Mouse (Mus musculus): ENCODE results near the gene Kif13a. TPM values are rescaled to one million over a fixed set of nuclear protein-coding genes. Genes with fewer than 3 reads are reported as not detected.
A peak's percentile ranks its signal among the peaks of the same experiment; 100 is the strongest.

The Kif13a gene
- total RNA-seq, 2 experiments from 2014 or later = 109 to 118 TPM

DNA sequence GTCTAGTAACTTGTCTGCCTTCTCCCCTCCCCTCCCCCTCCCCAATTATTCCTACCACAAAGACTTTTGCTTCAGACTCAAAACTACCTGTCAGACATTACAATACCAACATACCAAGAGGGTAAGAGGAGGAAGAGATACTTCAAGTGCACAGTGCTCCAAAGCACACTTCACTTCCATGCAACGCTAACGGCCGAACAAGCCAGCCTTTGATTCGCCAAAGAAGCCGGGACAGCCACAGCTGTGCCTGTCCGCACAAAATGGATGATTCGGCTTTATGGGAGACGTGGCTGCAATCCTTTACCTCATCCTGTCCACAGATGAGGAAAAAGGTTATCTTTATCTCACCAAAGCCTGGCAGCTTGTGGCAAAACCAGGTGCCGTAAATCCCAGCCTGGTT lies 84.2 kb downstream of the Kif13a start:
- DNase-seq (ENCODE audit: low spot score) = no peak
- intact Hi-C loops (cut with DNase I) = no loop called here

DNA sequence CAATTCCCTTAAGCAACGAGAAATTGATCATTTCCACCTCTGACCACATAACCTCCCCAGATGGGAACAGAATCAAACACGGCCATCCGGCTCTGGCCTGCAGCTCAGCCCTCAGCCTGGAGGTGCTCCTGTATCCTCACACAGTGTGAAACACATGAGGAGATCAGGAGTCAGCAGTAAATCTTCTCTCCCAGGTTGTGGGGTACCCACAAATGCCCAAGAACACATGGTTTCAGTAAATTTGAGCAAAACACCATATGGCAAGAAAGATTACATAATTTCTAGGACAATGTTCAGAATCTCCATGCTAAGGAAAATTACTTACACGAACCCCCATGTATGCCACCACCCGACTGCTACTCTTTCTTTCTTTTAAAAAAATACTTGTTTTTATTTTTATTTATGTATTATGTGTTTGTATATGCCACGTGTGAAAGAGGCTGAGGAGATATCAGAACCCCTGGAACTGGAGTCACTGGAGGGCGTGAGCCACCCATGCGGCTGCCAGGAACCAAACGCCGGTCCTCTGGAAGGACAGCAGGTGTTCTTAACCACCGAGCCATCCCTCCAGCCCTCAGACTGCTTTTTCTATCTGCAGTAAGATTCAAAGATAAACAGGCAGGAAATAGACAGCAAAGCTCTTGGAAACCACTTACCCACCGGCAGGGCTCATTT lies 85.0 kb downstream of the Kif13a start:
- no peak for DNase-seq (ENCODE audit: low spot score)
- intact Hi-C loops (cut with DNase I) = loop anchor here (5.0 kb wide), 1 partner anchor 38 kb away; no protein-coding TSS in a partner anchor

DNA sequence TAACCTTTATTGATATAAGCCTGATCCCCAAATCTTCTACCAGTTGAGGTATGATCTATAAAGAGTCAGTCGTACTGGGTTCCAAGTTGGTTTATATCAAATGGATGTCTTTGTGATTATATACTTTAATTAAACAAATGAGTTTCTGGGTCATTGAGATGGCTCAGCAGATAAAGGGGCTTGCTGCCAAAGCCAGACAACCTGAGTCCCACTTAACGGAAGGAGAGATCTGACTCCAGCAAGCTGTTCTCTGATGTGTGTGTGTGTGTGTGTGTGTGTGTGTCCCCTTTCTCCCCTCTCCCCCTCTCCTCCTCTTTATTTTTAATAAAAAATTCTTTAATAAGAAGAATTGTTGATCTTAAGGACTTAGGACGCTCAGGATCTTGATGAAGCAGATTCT lies 86.0 kb downstream of the Kif13a start:
- no peak for DNase-seq (ENCODE audit: low spot score)
- intact Hi-C loops (cut with DNase I) = loop anchor here (5.0 kb wide), 1 partner anchor 39 kb away; no protein-coding TSS in a partner anchor

DNA sequence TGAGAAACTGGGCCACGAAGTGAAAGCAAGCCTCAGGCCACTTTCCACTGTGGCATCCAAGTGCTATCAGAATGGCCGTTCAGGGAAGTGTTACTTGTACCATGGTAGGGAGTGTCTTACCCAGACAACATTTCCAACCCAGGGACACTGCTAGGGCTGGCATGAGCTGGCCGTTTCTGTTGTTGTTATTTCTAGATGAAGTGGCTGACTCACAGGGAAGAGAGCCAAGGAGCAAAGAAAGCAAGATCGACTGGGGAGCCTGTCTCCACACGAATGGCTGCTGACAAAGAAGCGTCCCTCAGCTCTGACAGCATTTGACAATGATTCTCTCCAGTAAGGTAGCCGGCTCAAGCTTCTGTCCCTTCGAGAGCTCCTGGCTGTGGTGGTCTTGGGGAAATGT lies 87.5 kb downstream of the Kif13a start:
- intact Hi-C loops (cut with DNase I) = loop anchor here (5.0 kb wide), 1 partner anchor 40 kb away; no protein-coding TSS in a partner anchor

DNA sequence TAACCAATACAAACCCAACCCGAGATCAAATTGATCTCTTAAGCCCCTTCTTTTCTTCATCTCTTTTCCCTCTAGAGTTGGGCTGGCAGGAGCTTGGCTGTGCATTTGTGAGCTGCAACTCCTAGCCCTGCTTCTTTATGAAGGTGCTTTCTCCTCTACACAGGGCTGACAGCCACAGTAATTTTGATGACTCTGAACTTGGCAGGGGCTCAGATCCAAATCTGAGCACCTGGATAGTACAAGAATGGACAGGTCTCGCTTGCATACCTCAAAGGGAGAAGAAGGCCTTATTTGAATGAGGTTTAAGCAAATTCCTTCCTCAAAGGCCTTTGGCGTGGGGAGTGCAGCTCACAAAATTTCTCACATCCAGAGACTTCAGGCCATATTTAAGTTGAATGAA lies 88.0 kb downstream of the Kif13a start:
- no peak for DNase-seq (ENCODE audit: low spot score)
- intact Hi-C loops (cut with DNase I) = loop anchor here (2.0 to 5.0 kb wide), 2 partner anchors 41 to 87 kb away; partner anchors contain the start of gene Kif13a

More for the DNA sequence above, 87.5 kb downstream of the Kif13a start:
- DNase-seq (ENCODE audit: low spot score) = no peak

DNA sequence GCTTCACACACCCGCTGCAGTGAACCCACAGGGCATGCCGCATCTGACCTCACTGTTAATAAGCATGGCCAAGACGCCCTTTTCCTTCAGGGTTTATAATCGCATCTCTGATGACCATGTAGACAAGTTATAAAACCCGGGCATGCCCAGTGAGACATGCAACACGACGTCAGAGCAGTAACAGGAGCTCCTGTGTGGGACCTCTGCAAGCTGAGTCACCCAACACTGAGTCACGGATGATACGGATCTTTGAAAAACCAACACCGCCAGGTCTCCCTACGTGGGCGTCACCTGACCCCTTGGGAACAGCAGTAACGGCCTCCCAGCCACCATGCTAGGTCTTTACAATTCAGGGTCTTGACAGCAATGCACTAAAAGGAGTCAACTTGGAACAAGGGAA lies 89.0 kb downstream of the Kif13a start:
- no peak for DNase-seq (ENCODE audit: low spot score)
- intact Hi-C loops (cut with DNase I) = loop anchor here (2.0 to 5.0 kb wide), 2 partner anchors 42 to 88 kb away; partner anchors contain the start of gene Kif13a

DNA sequence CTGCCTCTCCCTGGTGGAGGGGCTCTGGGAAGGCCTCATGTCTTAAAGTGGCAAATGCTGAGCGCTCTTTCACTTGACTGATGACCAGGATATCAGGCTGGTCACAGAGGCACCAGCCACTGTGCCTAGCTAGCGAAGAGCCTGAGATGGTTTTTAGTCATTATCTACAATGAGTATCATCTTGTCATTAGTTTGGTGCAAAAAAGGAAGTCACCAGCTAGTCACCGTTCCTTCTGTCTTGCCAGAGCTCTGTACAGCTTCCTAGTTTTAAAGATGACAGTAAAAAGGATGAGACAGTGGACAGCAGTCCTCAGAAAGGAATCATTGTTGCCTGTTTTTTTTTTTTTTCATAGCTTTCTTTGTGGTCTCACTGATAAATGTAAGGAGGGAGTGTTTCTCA lies 90.4 kb downstream of the Kif13a start:
- no peak for DNase-seq (ENCODE audit: low spot score)
- intact Hi-C loops (cut with DNase I) = loop anchor here (1.0 to 5.0 kb wide), 2 partner anchors 33 to 175 kb away; partner anchors contain the start of gene Nhlrc1

DNA sequence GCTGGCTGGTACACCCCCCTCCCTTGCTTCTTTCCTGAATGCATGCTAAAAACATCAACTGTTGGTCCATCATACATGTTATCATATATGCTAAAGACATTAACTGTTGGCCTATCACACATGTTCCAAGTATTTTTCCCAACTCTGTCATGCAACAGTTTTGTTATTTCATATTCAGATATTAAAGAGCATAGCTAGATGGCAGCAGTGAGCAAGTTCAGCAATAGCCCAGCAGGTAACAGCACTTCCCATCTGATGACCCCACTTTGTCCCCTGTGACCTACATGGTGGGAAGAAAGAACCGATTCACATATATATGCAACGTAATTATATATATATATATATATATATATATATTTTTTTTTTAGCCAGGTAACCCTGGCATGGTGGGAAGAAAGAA lies 91.1 kb downstream of the Kif13a start:
- intact Hi-C loops (cut with DNase I) = loop anchor here (5.0 kb wide), 1 partner anchor 34 kb away; no protein-coding TSS in a partner anchor
- DNase-seq (ENCODE audit: low spot score) = no peak

DNA sequence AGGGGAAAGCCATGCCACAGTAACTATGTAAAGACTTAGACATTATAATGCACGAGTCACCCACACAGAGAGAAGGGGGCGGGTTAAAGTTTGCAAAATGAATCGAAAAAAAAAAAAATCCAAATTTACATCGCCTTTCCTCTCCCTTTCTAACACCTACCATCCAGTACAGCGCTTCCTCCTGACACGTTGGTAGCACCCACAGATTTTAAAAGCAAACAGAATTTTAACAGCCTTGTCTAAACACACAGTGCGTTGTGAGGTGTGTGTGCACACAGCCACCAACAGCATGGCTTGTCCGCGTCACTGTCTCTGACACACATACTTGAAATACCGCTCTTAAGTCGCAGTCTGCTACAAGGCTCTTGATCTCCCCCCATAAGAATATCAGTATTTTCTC lies 94.3 kb downstream of the Kif13a start:
- intact Hi-C loops (cut with DNase I) = loop anchor here (5.0 kb wide), 1 partner anchor 37 kb away; no protein-coding TSS in a partner anchor
- no peak for DNase-seq (ENCODE audit: low spot score)

DNA sequence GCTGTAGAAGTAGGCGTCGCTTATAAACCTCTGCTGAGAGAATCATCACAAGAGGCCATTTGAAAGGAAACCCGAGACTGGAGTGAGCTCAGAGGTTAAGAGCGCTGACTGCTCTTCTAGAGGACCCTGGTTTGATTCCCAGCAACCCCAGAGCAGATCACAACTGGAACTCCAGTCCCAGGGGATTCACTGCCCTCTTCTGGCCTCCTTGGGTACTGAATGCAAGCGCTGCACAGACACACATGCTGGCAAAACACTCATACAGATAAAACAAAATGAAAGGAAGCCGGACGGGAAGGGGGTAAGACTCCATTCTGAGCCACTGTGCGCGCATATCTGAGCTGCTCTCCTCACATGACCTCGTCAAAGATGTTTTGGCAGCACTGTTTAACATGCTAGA lies 94.9 kb downstream of the Kif13a start:
- no peak for DNase-seq (ENCODE audit: low spot score)
- intact Hi-C loops (cut with DNase I) = loop anchor here (5.0 kb wide), 1 partner anchor 37 kb away; no protein-coding TSS in a partner anchor

DNA sequence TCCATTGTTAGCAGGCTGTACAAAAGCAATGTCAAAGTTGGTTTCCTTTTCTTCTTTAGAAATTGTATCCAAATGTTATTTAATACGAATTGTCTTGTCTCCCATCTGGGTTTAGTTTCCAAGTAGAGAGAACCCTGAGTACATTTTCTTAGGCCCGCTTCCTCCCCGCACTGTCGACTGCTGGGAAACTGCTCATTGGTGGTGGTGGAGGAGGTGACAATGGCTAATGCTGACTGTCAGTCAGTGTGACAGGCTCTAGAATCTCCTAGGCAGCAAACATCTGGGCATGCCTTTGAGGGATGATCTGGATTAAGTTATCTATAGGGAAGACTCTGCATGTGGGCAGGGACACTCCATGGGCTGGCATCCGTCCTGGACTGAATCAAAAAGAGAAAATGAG lies 96.1 kb downstream of the Kif13a start:
- intact Hi-C loops (cut with DNase I) = no loop called here
- DNase-seq (ENCODE audit: low spot score) = no peak

DNA sequence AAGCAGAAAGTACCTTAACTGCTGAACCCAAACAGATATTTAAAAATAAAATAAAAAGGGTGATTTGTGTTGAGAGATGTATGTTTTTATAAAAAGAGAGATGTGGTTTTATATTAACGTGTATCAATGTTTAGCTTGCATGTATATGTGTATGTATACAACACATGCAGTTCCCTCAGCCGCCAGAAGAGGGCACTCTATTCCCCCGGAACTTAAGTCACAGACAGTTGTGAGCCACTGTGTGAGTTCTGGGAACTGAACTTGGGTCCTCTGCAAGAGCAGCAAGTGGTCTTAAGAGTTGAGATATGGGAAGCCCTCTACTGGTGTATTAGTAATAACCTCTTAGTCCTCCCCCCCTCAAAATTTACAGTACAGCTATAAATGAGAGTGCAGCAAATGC lies 96.7 kb downstream of the Kif13a start:
- no peak for DNase-seq (ENCODE audit: low spot score)
- intact Hi-C loops (cut with DNase I) = no loop called here

DNA sequence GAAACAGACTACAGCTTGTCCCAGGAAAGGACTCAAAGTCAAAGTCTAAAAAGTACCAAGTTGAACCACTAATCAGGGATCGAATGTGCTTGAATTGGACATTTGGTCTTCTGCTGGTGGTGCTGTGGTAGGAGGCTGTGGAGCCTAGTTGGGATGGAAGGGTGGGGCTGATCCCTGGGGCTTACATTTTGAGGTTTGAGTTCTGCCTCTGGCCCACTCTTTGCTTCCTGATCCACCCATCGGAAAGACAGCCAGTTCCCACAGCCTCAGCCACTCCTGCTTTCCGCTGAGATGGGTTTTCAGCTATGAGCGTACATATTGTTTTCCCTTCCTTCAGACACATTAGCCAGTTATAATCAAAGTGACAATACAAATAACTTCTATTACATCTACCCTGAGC lies 106.4 kb downstream of the Kif13a start:
- DNase-seq (ENCODE audit: low spot score) = no peak
- intact Hi-C loops (cut with DNase I) = no loop called here

DNA sequence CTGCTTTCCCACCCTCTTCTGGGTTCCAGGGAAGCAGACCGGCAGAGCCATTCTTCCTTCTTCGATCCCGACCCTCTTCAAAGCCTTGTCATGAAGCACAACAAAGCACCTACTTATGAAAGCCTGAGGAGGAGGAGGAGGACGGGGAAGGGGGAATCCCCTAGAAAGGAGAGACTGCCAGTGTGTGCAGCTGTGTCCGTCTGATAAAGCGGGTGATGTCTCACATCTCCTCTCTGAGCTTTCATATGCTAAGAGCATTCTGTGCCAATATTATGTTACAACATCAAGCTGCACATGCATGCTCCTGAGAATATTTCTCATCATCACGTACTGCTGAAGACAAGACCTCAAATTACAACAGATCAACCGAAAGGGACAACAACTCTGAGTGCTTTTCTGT lies 107.5 kb downstream of the Kif13a start:
- intact Hi-C loops (cut with DNase I) = no loop called here
- no peak for DNase-seq (ENCODE audit: low spot score)

DNA sequence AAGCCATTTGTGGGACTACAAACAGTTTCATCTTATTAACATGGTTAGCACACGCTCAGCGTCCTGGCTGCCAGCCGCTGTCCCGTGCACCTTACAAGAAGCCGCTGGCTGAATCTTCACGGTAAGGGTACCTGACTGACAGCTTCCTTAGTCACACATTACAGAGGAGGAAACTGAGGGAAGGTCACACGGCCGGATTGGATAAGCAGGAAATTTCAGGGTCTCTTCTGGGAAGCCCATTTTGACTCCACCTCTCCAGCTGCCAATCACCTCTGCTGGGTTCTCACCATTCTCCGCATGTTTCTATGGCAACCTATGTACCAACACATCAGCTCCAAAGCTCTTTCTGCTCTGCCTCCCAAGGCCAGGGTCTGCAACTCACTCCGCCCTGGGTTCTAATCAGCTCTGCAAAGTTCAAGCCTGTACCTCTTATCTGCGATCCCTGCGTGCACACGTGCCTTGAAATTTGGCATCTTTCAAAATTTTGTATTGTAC lies 109.9 kb downstream of the Kif13a start:
- no peak for DNase-seq (ENCODE audit: low spot score)
- intact Hi-C loops (cut with DNase I) = no loop called here

DNA sequence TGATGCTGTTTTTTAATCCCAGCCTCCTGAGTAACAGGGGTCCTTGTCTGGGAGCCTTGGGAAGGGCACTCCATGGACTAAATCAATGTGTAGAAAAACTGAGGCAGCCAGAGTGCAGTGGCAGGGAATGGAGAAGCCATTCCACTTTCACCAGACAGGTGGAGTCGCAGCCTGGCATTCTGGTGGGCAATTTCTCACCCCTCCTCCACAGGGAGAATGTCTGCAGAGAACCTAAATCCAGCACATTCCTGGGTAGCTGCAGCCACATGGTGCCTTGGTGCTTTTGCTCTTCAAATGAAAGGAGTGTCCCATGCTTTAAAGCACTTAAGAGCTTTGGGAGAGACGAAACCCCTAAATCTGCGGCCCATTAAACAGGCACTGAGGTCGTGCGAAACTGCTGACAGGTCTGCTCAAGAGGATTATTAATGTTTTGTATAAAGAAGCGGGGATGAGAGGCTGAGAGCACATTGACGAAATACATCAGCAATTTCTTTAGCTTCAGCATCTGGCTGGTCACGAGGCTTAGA lies 110.4 kb downstream of the Kif13a start:
- intact Hi-C loops (cut with DNase I) = no loop called here
- DNase-seq (ENCODE audit: low spot score) = no peak

DNA sequence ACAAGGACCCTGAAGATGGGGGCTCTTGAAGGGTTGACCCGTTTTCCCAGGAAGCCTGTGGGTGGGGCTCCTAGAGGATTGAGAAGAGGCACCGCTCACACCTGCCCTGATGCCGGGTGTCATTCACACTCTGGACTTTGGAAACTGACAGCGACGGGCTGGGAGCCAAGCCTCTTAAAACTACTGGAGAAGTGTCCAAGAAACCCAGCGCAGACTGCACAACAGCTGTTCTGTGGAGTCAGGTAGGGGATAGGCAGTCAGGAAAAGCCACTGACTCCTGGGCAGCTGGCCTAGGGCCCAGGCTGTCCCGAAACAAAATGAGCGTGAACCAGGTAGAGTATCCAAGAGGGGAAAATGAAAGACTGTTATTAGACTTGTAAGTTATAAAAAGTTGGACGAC lies 111.3 kb downstream of the Kif13a start:
- peak; percentile 20 for DNase-seq (ENCODE audit: low spot score)
- intact Hi-C loops (cut with DNase I) = no loop called here

DNA sequence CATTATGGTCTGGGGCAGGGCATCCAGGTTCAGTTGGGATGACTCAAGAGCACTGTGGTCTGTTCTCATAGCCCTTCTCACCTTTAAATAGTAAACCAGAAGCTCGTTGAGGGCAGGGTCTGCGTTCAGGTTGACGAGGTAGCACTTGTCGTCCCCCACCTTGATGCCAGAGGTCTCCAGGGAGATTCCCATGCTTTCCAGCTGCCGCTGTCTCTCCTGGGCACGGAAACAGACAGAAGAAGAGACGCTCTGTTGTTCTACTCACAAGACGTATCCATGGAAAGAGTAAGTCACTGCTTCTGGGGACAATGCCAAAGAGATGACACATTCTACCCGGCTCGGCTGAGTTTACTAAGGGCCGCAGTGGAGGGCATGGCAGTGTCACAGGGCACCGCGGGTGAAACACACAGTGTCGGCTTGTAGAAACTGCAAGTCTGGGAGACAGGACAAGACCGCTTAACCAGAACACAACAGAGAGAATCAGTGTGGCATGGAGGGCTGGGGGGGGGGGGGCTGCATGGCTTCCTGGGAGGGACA lies 117.0 kb downstream of the Kif13a start:
- intact Hi-C loops (cut with DNase I) = no loop called here
- peak; percentile 20 for DNase-seq (ENCODE audit: low spot score)

DNA sequence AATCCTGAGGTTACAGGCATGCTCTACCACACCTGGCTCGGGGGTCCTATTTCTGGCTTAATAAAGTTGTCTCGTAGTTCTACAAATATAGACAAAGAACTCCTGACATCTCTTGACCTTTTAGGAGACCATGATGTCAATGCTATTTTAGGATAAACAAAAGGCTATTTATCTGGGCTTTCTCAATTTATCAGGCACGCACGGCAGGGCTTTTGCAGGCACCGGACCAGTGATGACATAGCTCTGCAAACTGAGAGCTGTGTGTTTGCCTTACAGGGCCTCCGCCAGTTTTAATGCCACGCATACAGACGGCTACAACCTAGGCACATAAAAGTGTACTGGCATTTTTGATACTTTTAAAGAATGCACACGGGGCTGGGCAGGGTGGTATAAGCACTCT lies 118.0 kb downstream of the Kif13a start:
- DNase-seq (ENCODE audit: low spot score) = no peak
- intact Hi-C loops (cut with DNase I) = no loop called here

DNA sequence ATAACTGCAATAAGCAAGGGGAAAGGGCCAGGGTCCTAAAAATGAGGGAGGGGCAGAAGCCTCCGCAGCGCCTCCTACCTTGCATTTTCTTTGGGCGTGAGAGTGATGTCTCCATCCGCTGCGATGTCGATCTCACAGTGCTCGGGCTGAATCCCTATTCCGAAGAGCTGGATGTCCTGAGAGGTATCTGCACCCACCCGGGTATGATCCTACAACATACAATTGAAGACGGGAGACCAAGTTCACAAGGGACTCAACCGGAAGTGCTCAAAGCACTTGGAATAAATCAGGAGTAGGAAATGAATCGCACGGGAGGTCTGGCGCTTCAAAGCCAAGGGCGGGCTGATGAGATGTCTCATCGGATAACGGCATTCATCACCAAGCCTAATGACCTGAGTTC lies 119.1 kb downstream of the Kif13a start:
- intact Hi-C loops (cut with DNase I) = no loop called here
- DNase-seq (ENCODE audit: low spot score) = no peak

DNA sequence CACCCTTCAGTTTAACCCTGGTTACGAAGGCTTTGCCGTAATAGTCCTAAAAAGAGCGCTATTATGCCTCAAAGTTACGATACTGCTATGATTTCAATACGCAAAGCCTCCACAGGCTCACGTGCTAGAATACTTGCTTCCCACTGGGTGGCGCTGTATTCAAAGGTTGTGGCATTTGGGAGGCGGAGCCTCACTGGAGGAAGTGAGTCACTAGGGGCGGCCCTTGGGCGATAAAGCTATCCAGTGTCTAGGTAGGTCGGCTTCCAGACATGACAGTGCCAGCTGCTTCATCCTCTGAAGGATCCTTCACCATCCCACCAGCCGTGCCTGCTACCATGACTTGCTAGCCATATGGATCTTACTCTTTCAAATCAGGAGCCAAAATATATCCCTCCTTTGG lies 119.6 kb downstream of the Kif13a start:
- intact Hi-C loops (cut with DNase I) = no loop called here
- DNase-seq (ENCODE audit: low spot score) = peak; percentile 8

Measured in heart, postnatal 25 days (tissue).